Mouse (Mus musculus) heart, adult 2 months (tissue): ENCODE measurements around the gene Tep1.

Experiments
- EP300 ChIP-seq: fragments of 200-500 bp; IDR thresholded peaks from 2 replicates; pipeline ENCODE4 v1.6.1; 2011; ENCODE audit warnings: low read depth, low read length, control low read depth; ENCODE audit not compliant: insufficient read depth
- POLR2A ChIP-seq: fragments of 200-500 bp; IDR thresholded peaks from 2 replicates; pipeline ENCODE4 v1.6.1; 2011; ENCODE audit warnings: mild to moderate bottlenecking, low read depth, low read length, control low read depth; ENCODE audit not compliant: insufficient read depth

DNA sequence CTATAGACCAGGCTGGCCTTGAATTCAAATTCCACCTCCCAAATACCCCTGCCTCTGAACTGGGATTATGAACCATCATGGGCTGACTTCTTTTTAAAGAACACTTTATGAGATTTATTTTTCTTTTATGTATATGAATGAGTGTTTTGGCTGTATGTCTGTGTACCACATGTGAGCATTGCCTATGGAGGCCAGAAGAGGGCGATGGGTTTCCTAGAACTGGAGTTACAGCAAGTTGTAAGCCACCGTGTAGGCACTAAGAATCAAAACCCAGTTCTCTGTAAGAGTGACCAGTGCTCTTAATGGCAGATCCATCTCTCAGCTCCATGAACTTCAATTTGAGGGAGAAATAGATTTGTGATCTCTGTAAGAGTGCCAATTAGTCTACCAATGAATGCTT lies 47.1 kb downstream of the Tep1 start:
- TF ChIP-seq POLR2A (no peak), EP300 (no peak)
